Mouse (Mus musculus) gastrocnemius, postnatal 10 days (tissue): ENCODE results near the gene Gm44790. TPM values are rescaled to one million over a fixed set of nuclear protein-coding genes. Genes with fewer than 3 reads are reported as not detected.
"Not testable (repeated sequence)": the region's sequence is repeated elsewhere in the genome, so short reads cannot be mapped to it uniquely, and the experiment has no call there.

Source experiments
- DNase-seq: peaks from one replicate; pipeline ENCODE4 v3.0.0; 2021; ENCODE audit warnings: mixed read lengths
- long read RNA-seq, 2 experiments: library from polyadenylated mRNA; stranded (forward); transcript quantifications; one replicate each; pipeline ENCODE4 v2.0.0; 2021
- total RNA-seq, 2 experiments: library from RNA; stranded (reverse); gene quantifications; 2 replicates each; pipeline ENCODE4 v1.2.3; 2021

Gm44790 gene
- total RNA-seq: not detected
- long read RNA-seq, experiment 1, partial matches to known transcripts: 0 of 2 reads
- long read RNA-seq, experiment 1, other reads (novel, unspliced or antisense): 2 of 2 reads
- long read RNA-seq, experiment 2, partial matches to known transcripts: 0 of 1 reads
- long read RNA-seq, experiment 2, other reads (novel, unspliced or antisense): 1 of 1 reads

DNA sequence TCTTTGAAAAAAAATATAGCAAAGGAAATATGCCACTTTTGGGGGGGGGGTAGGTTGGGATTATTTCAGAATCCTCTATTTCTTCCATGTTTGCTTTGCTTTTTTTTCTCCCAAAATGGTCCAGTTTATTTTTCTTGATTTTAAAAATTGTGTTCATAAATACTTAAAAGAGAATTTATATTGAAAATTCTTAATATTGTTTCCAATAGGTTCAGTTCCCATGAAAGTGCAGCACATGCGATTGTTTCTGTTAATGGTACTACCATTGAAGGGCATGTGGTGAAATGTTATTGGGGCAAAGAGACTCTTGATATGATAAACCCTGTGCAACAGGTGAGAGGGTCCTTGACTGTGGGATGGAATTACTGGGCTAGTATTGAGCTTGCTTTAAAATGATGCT is at the start of gene Gm44790:
Gene Gm44790, plus strand, starts transcription at position 301 of the 400 bp plus-strand sequence.
- no peak for DNase-seq

DNA sequence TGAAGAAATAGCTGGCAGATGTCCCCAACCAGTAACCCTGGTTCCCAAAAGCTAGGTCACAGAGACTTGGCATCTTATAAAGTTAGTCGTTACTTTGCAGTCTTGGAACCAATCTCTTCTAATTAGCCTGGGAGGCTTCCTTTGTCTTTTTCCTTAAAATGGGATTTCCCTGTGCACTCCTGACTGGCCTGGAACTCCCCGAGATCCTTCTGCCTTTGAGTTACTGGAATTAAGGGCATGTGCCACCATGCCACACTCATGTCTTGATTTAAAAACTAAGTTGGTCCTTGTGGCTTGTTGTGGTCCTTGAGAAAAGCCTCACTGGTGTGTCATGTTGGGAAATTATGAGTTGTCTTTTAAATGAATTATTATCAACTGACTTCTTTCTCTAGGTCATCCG is 48.1 kb upstream of the Gm44790 start:
- no peak for DNase-seq

DNA sequence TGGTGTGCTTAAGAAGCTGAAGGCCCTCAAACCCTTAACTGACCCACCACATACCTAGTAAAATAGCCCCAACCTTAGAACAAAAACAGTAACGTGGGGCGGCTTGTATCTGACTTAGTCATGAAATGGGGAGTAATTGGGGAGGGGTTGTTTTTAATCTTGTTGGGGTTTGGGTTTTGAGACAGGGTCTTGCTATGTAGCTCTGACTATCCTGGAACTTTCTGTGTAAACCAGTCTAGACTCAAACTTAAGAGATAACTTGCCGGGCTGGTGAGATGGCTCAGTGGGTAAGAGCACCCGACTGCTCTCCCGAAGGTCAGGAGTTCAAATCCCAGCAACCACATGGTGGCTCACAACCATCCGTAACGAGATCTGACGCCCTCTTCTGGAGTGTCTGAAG is 46.3 kb upstream of the Gm44790 start:
- DNase-seq: not testable (repeated sequence)

DNA sequence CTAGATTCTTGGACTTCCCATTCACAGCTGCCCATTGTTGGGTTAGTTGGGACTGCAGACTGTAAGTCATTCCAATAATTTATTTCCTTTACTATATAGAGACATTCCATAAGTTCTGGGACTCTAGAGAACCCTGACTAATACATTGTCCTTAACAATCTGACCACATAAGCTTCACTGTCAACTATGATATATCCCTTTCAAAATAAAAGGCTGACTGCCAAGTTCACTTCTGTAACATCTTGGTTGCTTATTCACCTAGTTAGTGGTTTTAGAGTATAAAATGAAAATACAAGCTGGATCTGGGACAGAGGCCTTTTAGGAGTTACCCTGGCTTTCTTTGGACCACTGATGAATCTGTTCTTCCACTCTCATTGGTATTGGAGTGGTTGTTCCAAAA is 43.9 kb upstream of the Gm44790 start:
- no peak for DNase-seq

DNA sequence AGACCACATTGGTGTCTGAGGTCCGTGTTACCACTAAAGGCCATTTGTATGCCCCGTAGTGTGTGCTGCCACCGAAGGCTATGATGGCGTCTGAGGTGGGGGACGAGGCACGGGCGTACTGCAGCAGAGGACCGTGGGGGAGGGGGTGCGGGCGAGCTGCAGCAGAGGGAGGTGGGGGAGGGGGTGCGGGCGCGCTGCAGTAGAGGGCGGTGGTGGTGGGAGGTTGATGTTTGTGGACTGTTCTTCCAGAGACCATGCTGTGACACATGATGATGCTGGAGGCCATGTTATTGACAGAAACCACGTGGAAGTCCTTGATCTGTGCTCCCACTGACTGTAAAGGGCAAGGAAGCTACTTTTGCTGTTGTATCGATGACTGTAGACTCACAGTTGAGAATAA is 43.1 kb upstream of the Gm44790 start:
- no peak for DNase-seq

DNA sequence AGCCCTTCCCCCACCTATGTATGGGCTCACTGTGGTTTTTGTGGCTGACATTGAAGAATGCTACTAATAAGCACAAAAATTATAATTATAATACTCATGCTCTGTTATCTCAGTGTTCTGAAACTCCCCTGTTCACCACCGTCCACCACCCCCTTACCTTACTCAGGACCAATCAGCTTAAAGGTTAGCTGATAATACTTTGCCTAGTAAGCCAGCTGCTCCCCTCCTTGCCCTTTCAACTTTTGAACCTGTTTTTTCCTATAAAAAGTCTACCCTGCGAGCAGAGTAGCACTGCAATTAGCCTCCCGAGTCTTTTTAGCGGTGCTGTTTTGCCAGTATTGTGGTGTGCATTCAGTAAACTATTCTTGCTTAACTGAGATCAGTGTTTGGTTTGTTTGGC is 41.8 kb upstream of the Gm44790 start:
- no peak for DNase-seq

DNA sequence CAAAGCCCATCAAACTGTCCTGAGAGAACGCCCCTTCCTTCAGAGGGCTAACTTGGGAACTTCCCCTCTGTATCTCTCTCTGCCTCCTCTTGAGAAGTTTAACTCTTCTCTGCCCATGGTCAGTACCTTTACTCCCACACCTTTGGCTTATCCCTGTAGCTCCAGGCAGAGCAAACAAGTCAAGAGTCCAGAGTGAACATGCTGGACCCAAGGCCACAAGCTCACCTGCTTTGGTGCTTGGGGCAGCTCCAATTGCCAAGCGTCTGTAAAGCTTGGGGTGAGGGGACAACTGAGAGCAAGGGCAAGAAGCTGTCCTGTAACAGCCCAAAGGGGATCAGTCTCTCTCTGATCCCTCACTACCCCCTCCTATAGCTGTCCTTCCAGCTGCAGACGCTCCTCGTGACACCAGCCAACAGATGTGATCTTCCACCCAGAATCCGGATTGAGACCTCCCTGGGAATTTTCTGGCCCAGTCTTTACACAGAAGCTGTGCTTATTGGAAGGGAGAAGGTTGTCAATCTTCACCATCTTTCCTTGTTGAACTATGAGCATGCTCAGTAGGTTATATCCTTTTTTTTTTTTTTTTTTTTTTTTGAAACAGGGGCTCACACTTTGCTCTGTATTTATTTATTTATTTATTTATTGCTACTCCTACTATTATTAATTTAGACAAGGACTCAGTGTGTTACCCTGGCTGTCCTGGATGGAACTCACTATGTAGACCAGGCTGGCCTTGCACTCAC is 40.9 kb upstream of the Gm44790 start:
- DNase-seq: no peak

DNA sequence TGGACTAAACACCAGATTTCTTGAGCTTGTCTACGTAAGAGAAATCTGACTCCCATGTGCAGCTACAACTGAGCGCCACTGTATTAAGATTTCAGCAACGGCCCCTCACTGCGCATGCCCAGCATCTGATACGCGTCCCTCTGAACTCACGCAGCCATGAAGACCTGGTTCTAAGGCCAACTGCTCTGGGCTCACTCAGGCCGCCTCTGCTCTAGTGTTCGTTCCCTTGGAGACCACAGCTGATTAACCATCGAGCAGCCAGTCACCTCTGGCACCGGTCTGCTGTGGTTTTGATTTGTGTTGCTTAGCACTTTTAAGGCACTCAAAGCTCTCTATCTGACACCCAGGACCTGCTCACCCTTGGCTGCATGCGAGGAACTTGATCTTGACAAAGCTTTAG is 39.1 kb upstream of the Gm44790 start:
- no peak for DNase-seq

DNA sequence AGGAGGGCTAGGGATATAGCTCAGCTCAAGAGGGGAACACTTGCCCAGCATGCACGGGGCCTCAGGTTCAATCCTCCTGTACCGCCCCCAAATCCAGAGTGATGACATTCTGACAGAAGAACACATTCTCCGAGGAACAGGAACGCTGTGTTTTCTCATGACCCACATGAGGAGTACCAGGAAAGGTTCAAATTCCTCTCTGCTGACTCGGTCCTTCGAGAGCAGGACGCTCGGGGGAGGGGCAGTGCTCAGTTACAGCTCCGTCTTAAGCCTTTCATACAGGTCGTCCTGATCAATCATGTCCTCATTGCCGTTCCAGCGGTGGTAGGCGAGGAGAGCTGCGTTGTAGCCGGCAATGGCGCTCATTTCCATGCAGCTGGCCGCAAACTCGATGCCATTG is 38.0 kb upstream of the Gm44790 start:
- DNase-seq: no peak

DNA sequence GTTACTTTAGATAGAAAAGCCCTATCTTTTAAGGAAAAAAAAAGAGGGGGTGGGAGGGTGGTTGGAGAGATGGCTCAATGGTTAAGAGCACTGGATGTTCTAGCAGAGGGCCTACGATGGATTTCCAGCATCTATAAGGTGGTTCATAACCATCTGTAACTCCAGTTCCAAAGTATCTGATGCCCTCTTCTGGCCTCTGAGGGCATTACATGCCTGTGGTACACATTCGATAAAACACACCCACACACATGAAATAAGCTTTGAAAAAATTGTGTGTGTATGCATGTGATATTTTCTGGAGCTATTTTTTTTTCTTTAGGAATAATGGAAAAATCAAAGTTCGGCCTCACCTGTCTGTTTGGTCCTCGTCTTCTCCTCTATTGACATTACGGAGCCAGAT is 35.1 kb upstream of the Gm44790 start:
- no peak for DNase-seq

DNA sequence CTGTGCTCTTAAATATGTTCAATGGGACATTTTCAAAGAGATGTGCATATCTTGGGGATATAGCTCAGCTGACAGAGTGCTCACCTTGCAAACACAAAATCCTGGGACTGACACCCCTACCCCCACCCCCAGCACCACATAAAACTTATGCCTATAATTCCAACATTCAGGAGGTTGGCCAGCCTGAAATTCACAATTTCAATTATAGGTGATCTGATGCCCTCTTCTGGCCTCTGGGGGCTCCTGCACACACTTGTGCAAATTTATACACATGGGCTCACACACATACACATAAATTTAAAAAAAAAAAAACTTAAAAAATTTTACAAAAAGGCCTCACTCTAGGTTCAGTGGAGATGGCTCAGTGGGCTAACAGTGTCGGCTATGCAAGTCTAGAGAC is 33.3 kb upstream of the Gm44790 start:
- DNase-seq: no peak

DNA sequence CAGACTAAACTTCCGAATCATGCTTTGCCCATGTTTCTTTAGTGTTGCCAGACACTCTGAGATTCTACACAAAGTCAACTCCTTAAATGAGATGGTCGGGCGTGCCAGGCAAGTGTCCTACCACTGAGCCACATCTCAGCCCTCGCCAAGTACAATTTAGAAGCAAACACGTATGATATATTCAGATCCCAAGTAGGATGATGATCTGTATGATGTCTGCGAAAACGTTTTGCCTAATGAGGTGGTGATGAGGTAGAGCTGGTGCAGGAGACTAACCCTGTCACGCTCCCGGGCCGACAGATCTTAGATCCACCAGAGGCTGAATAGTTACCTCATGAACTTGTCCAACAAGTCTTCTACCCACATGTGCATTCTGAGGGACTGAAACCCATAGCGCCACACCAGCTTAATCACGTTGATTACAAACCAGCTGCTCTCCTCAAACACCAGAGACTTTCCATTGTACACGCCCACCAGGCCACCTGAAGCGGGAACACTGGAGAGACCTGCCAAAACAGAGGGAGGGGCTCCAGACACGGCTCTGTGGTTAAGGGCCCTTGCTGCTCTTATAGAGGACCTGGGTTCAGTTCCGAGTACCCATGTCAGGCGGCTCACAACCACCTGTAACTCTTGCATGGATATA is 32.3 kb upstream of the Gm44790 start:
- DNase-seq: no peak

DNA sequence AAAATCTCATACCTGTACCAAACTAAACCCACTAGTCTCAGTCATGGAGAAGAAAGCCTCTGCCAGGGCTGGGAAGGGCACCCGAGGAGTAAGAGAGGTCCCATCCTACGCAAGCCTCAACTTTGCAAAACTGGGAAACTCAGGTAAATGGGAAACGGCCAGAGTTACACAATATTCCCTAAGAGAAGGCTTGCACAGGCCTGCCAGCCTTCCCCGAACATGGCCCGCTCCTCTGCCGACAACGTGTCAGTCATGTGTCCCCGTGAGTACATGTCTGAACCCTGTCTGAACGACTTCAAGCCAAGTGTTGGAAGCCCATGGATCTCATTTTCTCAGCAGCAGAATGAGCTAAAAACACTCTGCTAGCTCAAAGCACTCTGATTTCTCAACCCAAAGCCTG is 31.4 kb upstream of the Gm44790 start:
- no peak for DNase-seq

DNA sequence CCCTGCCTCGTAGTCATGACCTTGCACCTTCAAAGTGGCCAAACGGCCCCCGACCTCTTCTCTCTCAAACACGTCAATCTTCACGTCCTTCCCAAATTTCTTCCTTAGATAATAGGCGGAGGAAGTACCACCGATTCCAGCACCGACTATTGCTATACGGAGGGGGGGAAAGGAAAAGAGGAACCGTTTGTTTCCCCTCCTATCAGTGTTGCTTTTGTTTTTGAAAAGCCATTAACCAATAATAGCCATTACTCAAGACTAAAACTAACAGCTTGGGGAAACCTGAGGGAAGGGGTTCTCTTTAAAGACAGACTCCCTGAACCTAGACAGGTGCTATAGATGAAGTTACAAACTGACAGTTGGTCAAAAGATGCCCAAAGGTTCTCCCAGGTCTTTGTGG is 30.5 kb upstream of the Gm44790 start:
- no peak for DNase-seq

DNA sequence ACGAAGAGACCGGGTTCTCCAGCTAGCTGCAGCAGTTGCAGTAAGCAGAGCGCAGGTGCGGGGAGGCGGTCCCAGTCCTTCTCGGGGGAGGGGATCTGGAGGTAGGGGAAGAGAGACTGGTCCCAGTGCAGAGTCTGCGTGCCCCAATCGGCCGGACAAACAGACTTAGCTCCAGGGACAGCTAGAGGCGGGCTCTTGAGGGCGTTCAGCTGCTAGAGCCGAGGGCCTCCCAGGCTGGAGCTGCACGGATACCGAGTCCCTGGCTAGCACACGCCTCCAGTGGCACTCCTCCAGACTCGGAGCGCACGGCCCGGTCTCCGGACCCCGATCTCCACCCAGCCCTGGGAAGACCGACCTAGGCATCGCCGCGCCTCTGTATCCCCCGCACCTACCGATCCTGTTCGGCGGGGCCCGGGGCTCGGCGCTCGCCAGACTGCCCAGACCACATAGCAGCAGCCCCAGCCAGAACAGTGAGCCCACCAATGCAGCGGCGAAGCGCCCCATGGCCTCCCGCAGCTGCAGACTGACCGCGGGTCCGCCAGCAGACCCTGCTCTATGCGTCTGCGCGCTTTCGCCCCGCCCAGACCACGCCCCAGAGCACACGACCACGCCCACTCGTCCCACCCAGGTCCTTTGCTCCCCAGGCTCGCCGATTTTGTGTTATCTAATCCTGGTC is 29.7 kb upstream of the Gm44790 start, which contains the start of gene Pcyox1:
Gene Pcyox1, minus strand, starts transcription at position 574 of the 676 bp plus-strand sequence.
- DNase-seq: peak; percentile 91

DNA sequence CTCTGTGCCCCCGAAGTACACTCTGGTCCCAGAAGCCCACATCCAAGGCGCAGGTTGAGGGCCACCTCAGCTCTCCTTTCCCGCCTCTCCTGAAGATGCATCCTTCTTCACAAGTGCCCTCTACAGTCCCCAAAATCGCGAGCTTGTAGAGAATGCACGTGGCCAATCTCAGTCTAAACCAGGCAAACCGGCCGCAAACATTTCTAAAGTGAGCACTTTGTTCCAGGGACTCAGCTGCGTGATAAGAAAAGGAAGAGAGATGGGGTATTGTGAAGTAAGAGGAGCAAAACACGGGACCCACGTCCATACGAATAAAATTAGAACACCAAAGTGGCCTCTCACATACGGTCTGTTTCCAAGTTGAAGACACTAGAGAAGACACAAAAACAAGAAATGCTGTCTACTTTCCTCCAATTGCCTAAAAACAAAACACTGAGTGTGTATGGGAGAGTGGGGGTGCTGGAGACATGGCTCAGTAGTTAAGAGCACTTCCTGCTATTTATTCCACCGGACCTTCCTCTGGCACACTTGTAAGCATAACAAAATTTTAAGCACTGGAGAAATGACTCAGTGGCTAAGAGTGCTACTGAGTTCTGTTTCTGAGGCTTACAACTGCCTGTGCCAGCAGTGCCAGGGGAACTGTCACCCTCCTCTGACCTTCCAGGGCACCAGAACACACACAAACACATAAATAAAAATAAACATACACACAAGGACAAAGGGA is 29.0 kb upstream of the Gm44790 start:
- DNase-seq: no peak

DNA sequence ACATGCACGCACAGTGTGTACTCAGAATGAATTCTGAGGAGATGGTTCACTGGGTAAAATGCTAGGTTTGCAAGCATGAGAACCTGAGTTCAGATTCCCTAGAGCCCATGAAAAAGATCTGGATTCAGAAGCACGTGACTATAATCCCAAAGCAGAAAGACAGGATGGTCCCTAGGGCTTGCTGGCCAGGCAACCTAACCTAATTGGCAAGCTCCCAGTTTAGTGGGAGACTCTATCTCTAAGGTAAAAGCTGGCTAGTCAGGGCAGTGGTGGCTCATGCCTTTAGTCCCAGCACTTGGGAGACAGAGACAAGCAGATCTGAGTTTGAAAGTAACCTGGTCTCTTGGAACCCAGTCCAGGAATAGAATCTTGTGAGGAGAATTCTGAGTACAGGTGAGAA is 27.5 kb upstream of the Gm44790 start:
- no peak for DNase-seq

DNA sequence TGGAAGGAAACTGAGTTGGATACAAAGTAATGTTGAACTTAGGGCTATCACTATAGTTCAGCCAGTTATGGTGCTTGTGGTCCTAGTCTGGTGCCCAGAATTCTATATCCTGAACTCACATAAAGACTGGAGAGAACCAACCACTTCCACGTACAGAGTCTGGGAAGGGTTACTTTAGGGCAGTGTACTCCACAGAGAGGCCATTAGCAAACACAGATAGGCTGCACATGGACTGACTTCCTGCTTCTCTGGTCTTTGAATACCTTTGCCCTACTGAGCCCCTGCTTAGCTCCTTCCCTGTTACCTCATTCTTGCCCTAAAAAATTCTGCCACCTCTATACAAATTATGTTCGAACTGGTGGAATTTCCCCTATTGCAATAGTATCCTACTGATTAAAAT is 26.5 kb upstream of the Gm44790 start:
- DNase-seq: no peak

DNA sequence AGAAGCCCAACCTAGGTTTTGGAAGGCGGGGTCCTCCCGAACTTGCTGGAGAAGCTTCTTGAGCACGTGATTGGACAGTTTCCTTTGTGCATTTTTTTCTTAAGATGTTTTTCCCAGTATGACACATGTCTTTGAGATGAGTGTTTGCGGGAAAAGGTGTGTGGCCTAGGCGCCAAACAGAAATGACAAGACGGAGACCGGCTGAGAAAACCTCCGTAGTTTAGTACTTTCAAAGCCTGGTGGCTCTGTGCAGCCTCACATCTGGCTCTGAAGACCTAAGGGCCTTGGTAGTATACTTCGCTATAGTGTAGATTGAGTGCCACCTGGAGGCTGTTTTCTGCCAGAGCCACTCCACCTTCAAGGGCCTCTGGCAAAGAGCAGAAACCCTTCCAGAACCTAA is 25.5 kb upstream of the Gm44790 start:
- peak; percentile 42 for DNase-seq

DNA sequence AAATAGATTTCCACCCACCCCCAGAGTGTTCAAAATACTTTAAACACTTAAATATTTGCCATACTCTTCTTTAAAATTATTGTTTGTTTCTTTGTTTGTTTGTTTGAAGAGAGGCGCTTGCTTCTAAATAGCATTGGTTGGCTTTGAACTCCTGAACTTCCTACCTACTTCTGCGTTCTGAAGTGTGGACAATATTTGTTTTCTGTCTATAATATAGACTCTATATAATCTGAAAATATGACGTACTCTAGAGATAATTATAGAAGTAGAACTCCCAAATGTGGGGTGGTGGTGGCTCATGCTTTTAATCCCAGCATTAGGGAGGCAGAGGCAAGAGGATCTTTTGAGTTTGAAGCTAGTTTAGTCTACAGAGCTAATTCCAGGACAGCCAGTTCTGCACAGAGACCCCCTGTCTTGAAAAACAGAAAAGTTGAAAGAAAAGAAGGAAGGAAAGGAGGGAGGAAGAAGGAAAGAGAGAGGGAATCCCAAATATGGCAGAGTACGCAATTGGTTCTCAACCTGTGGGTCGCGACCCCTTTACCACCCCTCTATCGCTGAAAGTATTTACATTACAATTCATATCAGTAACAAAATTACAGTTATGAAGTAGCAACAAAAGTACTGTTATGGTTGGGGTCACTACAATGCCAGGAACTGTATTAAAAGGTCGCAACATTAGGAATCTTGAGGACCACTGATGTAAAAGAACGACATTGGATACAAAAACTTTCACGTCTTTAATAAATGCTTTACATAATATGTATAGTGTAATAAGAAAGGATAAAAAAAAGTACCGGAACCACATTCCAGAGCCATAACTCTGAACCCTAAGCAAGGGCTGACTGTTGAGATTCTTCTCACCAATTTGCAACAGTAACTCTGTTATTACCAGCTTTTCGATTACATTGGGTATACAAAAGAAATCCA is 23.5 kb upstream of the Gm44790 start:
- DNase-seq: no peak

DNA sequence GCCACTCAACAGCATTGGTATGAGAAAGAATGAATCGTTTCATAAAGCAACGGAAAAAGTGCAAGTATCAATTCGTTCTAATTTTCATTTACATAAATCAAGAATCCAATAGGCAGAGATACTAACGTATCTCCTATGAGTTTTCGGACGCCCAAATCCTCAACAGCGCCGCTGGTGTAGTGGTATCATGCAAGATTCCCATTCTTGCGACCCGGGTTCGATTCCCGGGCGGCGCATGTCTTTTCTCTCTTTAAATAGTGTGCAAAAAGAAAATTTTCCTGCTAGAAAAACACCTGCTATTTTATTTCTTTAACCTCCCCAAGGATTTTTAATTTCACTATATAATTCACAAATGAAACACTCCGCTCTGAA is 22.7 kb upstream of the Gm44790 start:
- DNase-seq: peak; percentile 82
